Mouse (Mus musculus) lung, postnatal 0 days (tissue): Measurements from ENCODE around the gene Fbxl8. TPM values are rescaled to one million over a fixed set of nuclear protein-coding genes. Genes with fewer than 3 reads are reported as not detected.
A peak's percentile ranks its signal among the peaks of the same experiment; 100 is the strongest.
"Not testable (repeated sequence)": the region's sequence is repeated elsewhere in the genome, so short reads cannot be mapped to it uniquely, and the experiment has no call there.

Experiments used
- ATAC-seq: fragments of 200-750 bp; cut with Nextera tagmentation; 2 replicates; pipeline ENCODE4 v1.8.0; 2017; ENCODE audit warnings: moderate library complexity
- DNase-seq: peaks from one replicate; pipeline ENCODE4 v3.0.0-alpha.2; 2016; ENCODE audit warnings: low spot score
- H3K27ac ChIP-seq: fragments of 300-500 bp; sonication (generic); 2 replicates; pipeline ENCODE4 v1.5.1; 2014; ENCODE audit warnings: antibody characterized with exemption, mild to moderate bottlenecking, low read length, mixed read lengths
- H3K27me3 ChIP-seq: fragments of 300-500 bp; sonication (generic); replicated peaks from 2 replicates; pipeline ENCODE4 v1.6.1; 2014; ENCODE audit warnings: low read length, mixed read lengths; ENCODE audit not compliant: insufficient read depth
- H3K36me3 ChIP-seq: fragments of 300-500 bp; sonication (generic); 2 replicates; pipeline ENCODE4 v1.6.1; 2014; ENCODE audit warnings: low read length, mixed read lengths; ENCODE audit not compliant: insufficient read depth
- H3K4me1 ChIP-seq: fragments of 300-500 bp; sonication (generic); 2 replicates; pipeline ENCODE4 v1.6.1; 2014; ENCODE audit warnings: antibody characterized with exemption, low read depth, low read length, mixed read lengths; ENCODE audit not compliant: insufficient read depth
- H3K4me2 ChIP-seq: fragments of 300-500 bp; sonication (generic); replicated peaks from 2 replicates; pipeline ENCODE4 v1.6.1; 2014; ENCODE audit warnings: low read depth, mild to moderate bottlenecking, low read length, moderate library complexity, mixed read lengths
- H3K4me3 ChIP-seq: fragments of 300-500 bp; sonication (generic); 2 replicates; pipeline ENCODE4 v1.5.1; 2014; ENCODE audit warnings: low read depth, low read length
- H3K9ac ChIP-seq: fragments of 300-500 bp; sonication (generic); replicated peaks from 2 replicates; pipeline ENCODE4 v1.6.1; 2014; ENCODE audit warnings: low read depth, mild to moderate bottlenecking
- H3K9me3 ChIP-seq: fragments of 300-500 bp; sonication (generic); 2 replicates; pipeline ENCODE4 v1.6.1; 2016; ENCODE audit warnings: low read length, mixed read lengths
- CTCF ChIP-seq: IDR thresholded peaks from 2 replicates; pipeline ENCODE4 v1.5.1; 2016; ENCODE audit warnings: antibody characterized with exemption, mild to moderate bottlenecking
- EP300 ChIP-seq: IDR thresholded peaks from 2 replicates; pipeline ENCODE4 v1.6.1; 2016; ENCODE audit warnings: antibody characterized with exemption, mild to moderate bottlenecking, control low read depth
- WGBS: fragments of 180-500 bp; shearing (Covaris S2); extraction: QIAGEN DNeasy Blood & Tissue Kit; methylation state at CpG from one replicate; pipeline ENCODE4 v1.1.7; 2014; 5-methylcytosine and 5-hydroxymethylcytosine counted together
- polyA plus RNA-seq: library from polyadenylated mRNA; unstranded; fragments of >200 nt; fragmentation: Nextera tagmentation; extraction: Ambion mirVana; gene quantifications from 2 replicates; pipeline ENCODE4 v1.2.1, GENCODE M21; 2015

Fbxl8 gene
- polyA plus RNA-seq, 1 experiment from 2014 or later = 6.0 TPM

- 0 out of 2 replicates have a peak, but pooled peaks cover 4% of the 10 kb centered on the region for H3K27me3 ChIP-seq
- ATAC-seq (peak; percentile 11; the same call in 1 of the 2 replicates), DNase-seq (peak; percentile 94)
- no peak overlapping the region for H3K9ac ChIP-seq
- no peaks in the 10 kb centered on the region for H3K9me3 ChIP-seq
- 16% methylated on average over 31 of the region's 31 CpGs for WGBS
- H3K4me3 ChIP-seq = no peak overlapping the region
- H3K4me2 ChIP-seq = peak overlapping the region; percentile 70; the same call in 1 of the 2 replicates
- no peaks in the 10 kb centered on the region for H3K36me3 ChIP-seq
- TF ChIP-seq CTCF (peak; percentile 98), EP300 (no peak)
- peaks cover 12% of the 10 kb centered on the region for H3K4me1 ChIP-seq
- H3K27ac ChIP-seq = no peak overlapping the region
Observed at GRCm38 (mm10) chr8:105290554-105291314, 26.3 kb downstream of the Fbxl8 start.

- H3K27me3 ChIP-seq, H3K9ac ChIP-seq, H3K4me3 ChIP-seq, DNase-seq, H3K9me3 ChIP-seq, H3K36me3 ChIP-seq, H3K4me2 ChIP-seq, H3K27ac ChIP-seq, ATAC-seq: not testable (repeated sequence)
- WGBS = 77% methylated on average over 8 of the region's 8 CpGs
- peaks cover 12% of the 10 kb centered on the region for H3K4me1 ChIP-seq
Observed at GRCm38 (mm10) chr8:105291364-105291763, 26.9 kb downstream of the Fbxl8 start.

- 63% methylated on average over 3 of the region's 3 CpGs for WGBS
- not testable (repeated sequence) for H3K9me3 ChIP-seq, H3K36me3 ChIP-seq, ATAC-seq, H3K4me3 ChIP-seq, DNase-seq, H3K9ac ChIP-seq, H3K4me2 ChIP-seq, H3K27me3 ChIP-seq, H3K27ac ChIP-seq
- peak; percentile 35 for TF ChIP-seq CTCF
- peaks cover 13% of the 10 kb centered on the region for H3K4me1 ChIP-seq
Observed at GRCm38 (mm10) chr8:105291802-105292201, 27.4 kb downstream of the Fbxl8 start.

- Histone ChIP-seq H3K9me3 (no peaks in the 10 kb centered on the region), H3K27ac (no peak overlapping the region), H3K9ac (no peak overlapping the region), H3K27me3 (0 out of 2 replicates have a peak, but pooled peaks cover 4% of the 10 kb centered on the region), H3K4me3 (no peak overlapping the region), H3K4me1 (peaks cover 17% of the 10 kb centered on the region), H3K4me2 (no peak overlapping the region), H3K36me3 (no peaks in the 10 kb centered on the region)
- WGBS = 65% methylated on average over 7 of the region's 7 CpGs
- DNase-seq (no peak), ATAC-seq (no peak)
- no peak for TF ChIP-seq EP300
- no peak for TF ChIP-seq CTCF
Observed at GRCm38 (mm10) chr8:105292471-105292870, 28.0 kb downstream of the Fbxl8 start.

- DNase-seq = no peak
- no peaks in the 10 kb centered on the region for H3K36me3 ChIP-seq
- no peak overlapping the region for H3K4me3 ChIP-seq
- H3K9ac ChIP-seq = no peak overlapping the region
- no peak overlapping the region for H3K4me2 ChIP-seq
- 70% methylated on average over 19 of the region's 19 CpGs for WGBS
- 0 out of 2 replicates have a peak, but pooled peaks cover 4% of the 10 kb centered on the region for H3K27me3 ChIP-seq
- no peaks in the 10 kb centered on the region for H3K9me3 ChIP-seq
- no peak for TF ChIP-seq EP300
- no peak for TF ChIP-seq CTCF
- H3K4me1 ChIP-seq = peaks cover 17% of the 10 kb centered on the region
- H3K27ac ChIP-seq = no peak overlapping the region
- ATAC-seq = no peak
Observed at GRCm38 (mm10) chr8:105293405-105293804, 29.0 kb downstream of the Fbxl8 start.

- Histone ChIP-seq H3K36me3 (0 out of 2 replicates have a peak, but pooled peaks cover under 1% of the 10 kb centered on the region), H3K27me3 (0 out of 2 replicates have a peak, but pooled peaks cover 4% of the 10 kb centered on the region), H3K9me3 (no peaks in the 10 kb centered on the region), H3K4me2 (peak overlapping the region; percentile 51), H3K4me3 (no peak overlapping the region), H3K4me1 (peaks cover 18% of the 10 kb centered on the region), H3K27ac (peak overlapping the region; percentile 57; the same call in 1 of the 2 replicates), H3K9ac (no peak overlapping the region)
- no peak for DNase-seq
- WGBS = 51% methylated on average over 9 of the region's 9 CpGs
- ATAC-seq = no peak
- TF ChIP-seq EP300 (no peak), CTCF (no peak)
Observed at GRCm38 (mm10) chr8:105294776-105295175, 30.3 kb downstream of the Fbxl8 start.
